Mouse (Mus musculus): Measurements from ENCODE around the gene Esr1. TPM values are rescaled to one million over a fixed set of nuclear protein-coding genes. Genes with fewer than 3 reads are reported as not detected.
A peak's percentile ranks its signal among the peaks of the same experiment; 100 is the strongest.

Esr1 gene
- total RNA-seq, 2 experiments from 2014 or later, result 3.3 to 4.0 TPM

DNA sequence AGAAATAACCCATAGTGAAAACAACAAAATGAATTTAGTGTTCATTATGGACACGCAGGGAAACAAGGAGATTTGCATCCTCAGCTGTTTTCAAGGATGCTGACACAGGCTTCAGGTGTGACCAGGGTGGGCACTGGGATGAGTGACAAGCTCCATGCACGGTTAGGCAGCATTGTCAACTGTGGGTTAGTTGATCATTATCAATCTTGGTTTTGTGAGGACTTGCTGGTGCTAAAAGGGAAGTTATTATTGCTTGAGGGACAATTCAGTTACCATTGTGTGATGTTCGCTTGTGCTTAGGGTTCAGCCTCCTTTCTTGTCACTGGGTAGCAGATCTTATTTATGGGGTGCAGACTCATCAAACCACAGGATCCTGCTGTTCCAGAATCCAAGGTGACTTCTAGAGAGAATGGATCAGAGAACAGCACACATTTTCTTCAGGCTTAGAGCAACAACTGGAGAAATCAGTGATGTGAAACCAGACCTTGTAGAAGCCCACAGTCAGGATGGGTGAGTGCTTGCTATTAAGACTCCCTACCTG lies 186.9 kb downstream of the Esr1 start:
- no peak for ATAC-seq (ENCODE audit: poor library complexity, severe bottlenecking)

DNA sequence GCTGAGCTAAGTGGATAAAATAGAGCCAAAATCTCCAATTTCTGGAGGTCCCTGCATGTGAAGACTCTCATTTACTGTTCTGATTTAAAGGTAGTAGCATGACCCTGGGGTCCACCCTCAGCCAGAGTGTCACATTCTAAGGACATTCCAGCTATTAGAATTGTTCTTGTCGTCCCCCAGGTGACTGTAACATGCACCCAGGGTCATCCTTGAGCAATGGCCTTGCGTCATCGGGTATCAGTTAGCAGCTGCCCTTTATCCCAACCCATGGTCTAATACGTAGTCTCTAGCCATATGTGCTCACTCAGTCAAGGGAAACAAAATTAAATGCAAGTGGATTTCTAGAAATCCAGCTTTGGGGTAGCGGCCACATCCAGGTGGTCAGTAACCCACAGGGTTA lies 213.0 kb downstream of the Esr1 start:
- ATAC-seq (ENCODE audit: poor library complexity, severe bottlenecking), result no peak

DNA sequence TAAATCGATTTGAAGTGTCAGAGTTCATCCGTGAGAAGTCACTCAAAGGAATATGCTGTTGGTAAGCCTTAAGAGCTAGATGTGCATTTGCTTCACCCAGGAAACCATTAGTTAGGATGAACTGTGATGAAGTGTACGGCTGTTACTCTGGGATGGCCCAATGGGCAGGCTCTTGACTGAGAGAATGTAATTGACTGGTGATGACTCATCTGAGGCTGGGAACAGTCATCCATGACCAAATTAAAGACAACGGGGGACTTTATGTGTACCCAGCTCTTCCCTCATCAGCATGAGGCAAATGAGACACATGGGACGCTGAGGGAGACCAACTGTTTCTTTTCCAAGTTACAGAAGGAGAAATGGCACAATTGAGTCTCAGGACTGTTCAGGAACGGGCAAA lies 219.2 kb downstream of the Esr1 start:
- no peak for ATAC-seq (ENCODE audit: poor library complexity, severe bottlenecking)

DNA sequence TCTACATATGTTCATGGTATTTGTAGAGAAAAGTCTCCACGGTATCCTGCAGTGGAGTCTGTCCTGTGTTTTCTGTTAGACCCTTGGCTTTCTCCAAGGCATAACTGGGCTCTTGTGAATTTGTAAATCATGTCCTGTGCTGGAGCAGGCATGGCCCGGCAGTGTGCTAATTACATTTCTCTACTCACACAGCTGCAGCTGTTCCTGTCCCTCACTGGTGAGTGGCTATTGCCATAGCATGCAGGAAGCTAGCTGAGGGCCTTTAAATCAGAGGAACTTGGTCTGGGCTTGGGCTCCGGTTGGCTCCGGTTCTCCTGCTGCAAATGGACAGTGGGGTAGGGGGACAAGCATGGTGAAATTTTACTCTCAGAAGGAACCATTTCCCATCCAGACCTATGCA lies 226.7 kb downstream of the Esr1 start:
- ATAC-seq (ENCODE audit: poor library complexity, severe bottlenecking), result no peak

DNA sequence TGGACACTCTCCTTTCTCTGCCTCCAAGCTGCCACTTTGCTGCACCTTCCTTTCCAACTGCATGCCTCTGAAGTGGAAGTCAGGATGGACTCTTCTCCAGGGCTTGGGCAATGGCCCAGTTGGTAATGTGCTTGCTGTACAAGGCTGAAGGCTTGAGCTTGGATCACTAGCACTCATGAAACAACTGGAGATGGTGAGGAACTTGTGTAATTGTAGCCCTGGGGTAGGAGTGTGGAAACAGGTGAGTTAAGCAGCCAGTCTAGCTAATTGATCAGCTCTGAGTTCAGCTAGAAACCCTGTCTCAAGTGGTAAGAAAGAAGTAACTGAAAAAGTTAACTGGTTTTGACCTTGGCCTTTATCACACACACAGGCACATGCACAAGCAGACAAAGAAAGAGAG lies 229.6 kb downstream of the Esr1 start:
- ATAC-seq (ENCODE audit: poor library complexity, severe bottlenecking), result no peak

DNA sequence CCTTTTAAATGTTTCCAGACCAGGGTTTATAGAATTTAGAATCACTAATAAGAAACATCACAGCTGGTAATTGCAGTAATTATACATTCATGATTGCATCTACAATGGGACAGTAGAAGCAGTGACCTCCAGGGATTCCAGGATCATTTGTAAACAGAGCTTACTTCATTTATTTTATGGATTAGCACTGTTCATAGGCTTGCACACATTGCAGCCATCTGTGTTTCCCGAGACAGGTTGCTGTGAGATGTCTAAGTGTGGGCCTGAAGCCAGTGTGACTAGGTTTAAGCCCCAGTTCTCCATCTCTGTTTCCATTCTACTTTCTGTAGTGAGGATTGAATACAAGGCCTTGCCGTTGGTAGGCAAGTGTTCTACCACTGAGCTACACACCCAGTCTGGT lies 236.1 kb downstream of the Esr1 start:
- ATAC-seq (ENCODE audit: poor library complexity, severe bottlenecking), result no peak

DNA sequence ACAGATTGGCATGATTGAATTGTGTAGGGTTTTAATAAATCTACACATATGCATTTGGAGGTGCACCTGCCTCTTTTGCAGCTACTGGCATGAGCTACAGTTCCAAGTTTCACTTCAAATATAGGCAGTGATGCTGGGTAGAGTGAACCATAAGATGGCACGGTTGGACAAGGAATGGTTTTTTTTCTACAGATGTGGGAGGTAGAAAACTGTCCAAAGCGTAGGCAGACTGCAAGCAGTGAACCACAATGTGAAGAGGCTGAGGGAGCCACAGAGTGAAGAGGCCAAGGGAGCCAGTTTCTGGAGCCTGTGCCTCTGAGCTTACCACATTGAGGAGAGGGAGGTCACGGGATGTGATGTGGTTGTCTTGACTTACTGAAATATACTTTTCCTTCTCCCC lies 238.5 kb downstream of the Esr1 start:
- ATAC-seq (ENCODE audit: poor library complexity, severe bottlenecking), result no peak

DNA sequence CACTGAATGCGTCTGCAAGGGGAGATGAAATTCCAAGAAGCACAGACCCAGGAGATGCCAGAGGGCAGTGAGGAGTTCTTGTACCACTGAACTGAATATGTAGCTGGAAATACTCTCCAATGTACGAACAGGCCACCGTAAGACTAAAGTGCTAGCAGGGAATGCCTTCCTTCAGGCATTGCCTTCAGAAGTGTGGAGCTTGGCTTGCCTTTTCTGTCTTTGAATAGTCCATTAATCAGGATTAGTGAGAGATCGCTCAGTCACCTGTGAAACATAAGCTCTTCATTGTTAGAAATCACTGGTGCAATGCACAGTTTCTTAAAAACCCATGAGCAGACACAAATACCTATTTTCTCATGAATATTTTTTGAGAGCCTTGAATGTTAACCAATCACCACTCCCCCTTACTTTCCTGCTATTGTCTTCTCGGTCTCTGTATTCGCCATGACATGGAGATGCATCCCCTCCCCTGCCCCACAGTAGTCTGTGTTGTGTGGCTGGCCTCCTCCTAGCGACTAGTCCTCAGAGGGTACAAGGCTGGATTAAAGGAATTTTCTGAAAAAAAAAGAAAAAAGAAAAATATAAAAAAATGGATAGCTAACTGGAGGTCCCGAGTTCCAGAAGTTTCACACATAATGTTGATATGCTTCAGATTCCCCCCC lies 263.8 kb downstream of the Esr1 start:
- no peak for ATAC-seq (ENCODE audit: poor library complexity, severe bottlenecking)

DNA sequence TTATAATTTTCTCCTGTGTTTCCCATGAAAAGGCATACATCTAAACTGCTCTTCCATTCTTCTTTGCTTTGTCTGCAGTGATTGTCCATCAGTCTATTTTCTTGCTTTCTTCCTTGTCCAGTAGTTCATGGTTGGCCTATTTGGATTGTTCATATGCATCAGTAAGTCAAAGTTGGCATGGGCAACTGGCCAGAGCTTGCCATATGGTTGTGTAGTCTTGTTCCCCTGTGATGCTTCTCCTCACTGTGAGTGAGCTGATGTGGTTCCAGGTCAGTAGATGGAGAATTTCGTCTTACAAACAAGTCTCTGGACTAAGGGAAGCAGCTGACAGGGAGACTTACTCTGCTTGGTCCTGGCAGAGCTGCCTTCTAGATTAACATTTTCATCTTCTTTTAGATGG lies 270.0 kb downstream of the Esr1 start:
- no peak for ATAC-seq (ENCODE audit: poor library complexity, severe bottlenecking)

DNA sequence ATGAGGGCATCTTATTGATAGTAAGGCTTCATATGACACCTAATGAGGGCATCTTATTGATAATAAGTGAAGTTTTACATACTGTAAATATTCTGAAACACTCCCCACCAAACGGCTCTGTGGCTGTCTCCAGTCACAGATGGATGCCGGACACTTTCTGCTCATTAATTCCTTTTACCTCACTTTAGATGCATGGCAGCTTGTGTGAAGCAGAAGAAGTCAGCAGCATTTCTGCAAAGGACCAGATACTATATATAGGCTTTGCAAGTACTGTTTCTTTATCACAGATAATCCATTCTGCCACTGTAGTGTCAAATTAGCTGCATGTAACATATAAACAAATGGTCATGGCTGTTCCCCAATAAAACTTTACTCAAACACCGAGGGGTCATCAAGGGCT lies 274.1 kb downstream of the Esr1 start:
- no peak for ATAC-seq (ENCODE audit: poor library complexity, severe bottlenecking)

DNA sequence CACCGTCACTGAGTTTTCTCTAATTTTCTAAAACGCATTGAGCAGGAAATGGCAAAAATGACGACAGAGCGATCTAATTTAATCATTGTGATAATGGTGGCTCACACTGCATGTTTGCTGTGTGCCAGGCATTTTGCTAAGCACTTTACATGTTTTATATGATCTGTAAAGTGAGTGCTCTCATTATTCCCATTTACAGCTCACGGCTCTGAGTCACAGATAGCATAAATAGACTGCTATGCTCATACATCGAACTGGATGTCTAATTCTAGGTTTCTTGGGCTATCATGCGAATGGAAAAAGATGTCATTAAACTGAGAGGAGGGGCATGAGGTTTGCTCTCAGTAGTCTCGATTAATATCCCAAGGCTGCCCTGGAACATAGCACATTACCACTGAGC lies 274.6 kb downstream of the Esr1 start:
- no peak for ATAC-seq (ENCODE audit: poor library complexity, severe bottlenecking)

DNA sequence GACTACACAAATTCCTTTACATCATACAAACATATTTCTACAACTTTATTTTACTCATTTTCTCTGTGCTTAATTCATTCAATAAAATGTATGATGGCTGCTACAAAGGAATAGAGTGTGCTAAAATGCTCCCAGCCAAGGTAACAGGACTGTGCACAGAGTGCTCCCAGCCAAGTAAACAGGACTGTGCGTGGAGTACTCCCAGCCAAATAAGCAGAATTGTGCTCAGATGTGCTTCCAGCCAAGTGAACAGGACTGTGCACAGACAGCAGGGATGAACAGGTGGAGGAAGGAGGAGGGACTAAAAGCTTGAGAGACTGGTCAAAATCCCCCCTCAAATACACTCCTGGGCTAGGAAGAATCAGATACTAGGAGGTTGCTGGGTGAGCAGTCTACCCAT lies 282.1 kb downstream of the Esr1 start:
- ATAC-seq (ENCODE audit: poor library complexity, severe bottlenecking), result no peak

DNA sequence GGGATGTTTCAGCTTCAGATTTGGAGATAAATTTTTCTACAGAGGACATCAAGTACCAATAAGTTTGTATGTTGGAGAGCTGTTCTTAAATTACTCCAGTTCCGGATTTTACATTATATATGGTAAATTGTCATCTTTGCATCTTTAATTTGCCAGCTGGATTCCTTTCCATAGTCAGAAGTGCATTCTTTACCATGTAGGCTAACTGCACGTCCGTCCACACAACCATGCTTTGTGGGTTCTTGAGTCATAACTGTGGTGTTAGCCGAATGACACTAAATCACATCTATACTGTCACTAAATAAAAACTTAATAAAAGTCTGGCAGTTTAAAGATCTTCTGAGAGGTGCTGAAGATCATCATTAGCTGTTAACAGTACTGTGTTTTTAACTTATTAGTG lies 286.4 kb downstream of the Esr1 start:
- ATAC-seq (ENCODE audit: poor library complexity, severe bottlenecking), result no peak

DNA sequence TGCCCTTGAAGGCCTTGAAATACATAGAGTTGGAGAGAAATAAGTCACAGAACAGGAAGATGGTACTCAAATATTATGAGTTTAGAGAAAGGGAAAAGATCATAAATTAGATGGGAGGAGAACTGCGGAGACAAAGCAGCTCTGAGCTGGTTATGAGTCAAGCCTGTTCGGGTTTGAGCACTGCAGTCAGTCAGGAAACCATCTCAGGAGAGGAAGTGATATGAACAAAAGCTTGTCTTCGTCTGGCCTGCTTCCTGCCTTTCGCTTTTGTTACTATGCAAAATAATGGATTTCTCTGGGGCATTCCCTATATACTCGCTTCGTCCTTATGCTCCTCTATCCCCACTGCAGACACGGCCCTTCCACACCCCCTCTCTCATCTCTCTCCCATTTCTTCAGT lies 288.9 kb downstream of the Esr1 start:
- ATAC-seq (ENCODE audit: poor library complexity, severe bottlenecking), result no peak

DNA sequence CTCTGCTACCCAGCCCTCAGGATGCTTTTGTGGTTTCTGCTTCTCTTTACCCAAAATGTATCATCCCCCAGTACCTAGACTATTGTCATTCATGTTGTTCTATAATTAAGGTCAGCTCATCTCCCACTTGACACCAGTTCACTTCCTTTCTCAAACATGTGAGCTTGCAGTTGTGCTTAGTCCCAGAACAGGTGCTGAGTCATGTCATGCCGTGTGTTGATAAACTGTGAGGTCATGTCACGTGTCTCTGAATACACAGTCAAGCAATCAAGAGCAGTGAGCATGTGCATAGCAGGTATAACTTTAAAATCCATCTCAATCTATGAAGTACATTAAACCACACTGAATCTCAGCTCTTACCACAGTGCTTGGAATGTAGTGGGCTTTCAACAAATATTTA lies 297.9 kb downstream of the Esr1 start:
- no peak for ATAC-seq (ENCODE audit: poor library complexity, severe bottlenecking)

DNA sequence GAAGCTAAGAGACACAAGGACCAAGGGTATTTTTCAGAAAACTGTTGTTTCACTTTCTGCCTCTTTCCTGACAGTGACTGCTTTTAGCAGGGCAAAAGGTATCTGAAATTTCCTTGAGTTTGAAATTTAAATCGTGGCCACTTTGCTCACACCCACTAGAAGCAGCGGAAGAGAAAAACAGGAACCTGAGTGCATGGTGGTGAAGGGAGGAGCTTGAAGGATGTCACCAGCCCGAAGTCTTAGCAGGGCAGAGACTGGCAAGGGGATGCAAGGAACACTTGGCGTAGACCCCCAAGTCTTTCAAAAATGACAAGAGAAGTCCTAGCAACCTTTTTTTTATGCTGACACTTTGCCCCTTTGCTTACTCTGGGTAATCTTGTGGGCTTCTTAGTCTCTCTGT lies 299.1 kb downstream of the Esr1 start:
- ATAC-seq (ENCODE audit: poor library complexity, severe bottlenecking), result peak; percentile 98

DNA sequence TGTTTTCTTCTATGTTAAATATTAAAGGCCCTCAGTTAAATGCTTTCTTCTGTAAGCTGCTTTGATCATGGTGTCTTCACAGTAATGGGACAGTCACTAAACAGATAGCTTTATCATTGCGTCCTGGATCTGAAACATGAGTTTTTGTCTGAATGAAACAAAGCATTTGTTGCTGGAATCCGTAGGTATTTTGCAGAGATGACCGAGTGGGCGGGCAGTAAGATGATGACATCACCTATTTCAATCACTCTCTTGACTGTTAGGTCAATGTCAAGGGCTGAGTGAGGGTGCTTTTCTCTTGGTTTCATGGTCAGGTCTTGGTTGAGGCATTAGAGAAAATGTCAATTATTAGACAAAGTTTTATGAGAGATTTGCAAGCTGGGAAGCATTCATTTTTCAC lies 307.7 kb downstream of the Esr1 start:
- no peak for ATAC-seq (ENCODE audit: poor library complexity, severe bottlenecking)

DNA sequence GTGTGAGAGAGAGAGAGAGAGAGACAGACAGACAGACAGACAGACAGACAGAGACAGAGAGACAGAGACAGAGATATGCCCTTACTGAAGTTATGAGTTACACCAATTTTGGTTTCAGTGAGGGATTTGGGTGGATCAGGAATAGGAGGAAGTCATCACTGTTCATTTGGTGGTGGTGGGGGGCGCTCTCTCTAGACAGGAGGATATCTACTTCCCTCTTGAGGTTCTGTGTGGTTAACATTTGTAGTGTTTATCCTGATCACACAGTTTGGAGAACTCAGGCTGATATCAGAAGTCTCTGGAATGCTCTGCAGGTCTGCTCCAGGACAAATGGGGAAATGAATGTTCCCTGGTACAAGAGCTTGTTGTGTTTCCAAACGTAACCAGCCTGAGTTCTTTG lies 312.2 kb downstream of the Esr1 start:
- no peak for ATAC-seq (ENCODE audit: poor library complexity, severe bottlenecking)

DNA sequence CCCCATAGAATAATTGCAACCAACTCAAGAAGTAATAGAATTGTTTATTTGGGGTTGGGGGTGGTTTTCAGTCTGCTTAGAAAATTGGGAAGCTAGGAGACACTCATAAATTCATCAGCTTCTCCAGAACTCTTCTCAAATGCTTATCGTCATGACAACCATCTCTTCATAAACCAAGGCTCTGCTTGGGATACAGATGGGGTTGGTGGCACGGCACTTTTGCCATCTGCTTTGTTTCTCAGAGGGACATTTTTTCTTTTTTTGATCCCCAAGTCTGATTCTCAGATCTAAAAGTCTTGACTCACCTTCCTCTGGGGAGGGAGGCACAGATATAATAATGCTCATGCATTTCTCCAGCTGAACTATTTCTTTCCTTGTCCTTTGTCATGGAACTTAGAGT lies 313.0 kb downstream of the Esr1 start:
- no peak for ATAC-seq (ENCODE audit: poor library complexity, severe bottlenecking)

DNA sequence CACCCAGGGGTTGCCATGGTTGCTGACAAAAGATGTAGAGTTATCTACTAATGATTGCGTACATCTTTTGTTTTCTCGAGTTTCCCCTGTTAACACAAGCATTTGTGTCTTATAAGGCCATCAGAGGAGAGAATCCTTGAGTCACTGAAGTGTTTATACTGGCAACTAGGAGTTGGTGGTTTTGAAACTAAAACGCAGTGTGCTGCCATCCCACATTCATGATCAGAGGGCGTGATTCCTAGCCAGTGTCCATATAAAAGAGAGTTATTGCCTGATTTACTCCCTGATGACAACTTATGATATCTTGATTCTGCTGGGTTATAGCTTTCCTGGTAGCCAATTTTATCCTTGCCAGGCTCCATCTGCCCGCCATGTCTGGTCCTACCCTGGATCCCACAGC lies 331.8 kb downstream of the Esr1 start:
- ATAC-seq (ENCODE audit: poor library complexity, severe bottlenecking), result no peak

DNA sequence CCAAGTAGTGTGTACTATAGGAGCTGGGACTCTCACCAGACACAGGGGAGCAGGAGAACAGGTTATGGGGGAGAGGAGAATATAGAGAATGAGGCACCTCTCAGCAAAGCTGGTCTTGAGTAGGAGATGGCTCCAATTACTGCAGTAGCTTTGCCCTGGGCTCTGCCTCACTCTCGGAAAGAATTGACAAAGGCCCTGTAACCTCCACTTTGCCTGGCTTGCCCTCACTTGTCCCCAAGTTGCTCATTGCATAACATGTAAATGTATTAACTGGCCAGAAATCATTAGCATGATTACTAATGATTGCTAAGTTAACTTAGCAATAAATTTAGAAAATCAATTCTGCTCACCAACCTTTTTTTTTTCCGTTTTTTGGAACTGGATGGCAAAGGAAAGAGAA lies 333.3 kb downstream of the Esr1 start:
- ATAC-seq (ENCODE audit: poor library complexity, severe bottlenecking), result no peak

DNA sequence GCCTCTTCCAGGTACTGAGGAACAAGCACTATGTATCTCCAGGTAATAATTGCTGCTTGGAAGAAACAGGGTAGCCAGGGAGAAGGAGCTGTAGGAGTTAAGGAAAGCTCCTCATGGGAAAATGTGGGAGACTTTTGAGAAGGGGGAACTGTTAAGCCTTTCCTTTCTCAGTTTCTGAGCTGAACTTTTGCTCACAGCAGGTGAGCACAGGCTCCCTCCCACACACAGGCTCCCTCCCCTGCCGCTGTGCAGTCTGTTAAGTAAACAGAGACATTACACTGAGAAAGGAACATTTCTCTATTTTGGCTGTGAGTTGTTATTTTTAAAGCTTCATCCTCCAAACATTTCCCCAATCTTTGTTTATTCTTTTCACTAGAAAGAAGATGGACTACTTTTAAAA lies 354.4 kb downstream of the Esr1 start:
- no peak for ATAC-seq (ENCODE audit: poor library complexity, severe bottlenecking)

DNA sequence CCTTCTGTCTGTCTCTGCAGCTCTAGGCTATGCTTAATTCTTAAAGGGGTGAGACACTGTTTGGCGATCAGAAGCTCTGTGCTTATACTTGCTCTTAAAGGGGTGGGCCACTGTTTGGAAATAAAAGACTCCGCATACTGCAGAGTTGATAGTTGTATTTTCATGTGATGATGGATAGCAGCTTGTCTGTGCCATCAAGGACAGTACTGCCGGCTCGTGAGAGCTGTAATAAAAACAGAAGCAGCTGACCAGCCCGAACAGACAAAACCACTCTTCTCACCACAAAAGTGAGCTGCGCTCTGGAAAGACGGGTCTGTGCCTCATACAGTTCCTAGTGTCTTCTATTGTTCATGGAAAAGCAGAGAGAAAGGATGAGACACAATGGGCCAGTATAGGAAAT lies 359.8 kb downstream of the Esr1 start:
- ATAC-seq (ENCODE audit: poor library complexity, severe bottlenecking), result no peak
